Mouse (Mus musculus) splenic B cell, adult 2 months (primary cell): Measurements from ENCODE around the gene Taf5.

ENCODE experiments used
- DNase-seq: peaks from one replicate; pipeline ENCODE4 v3.0.0-alpha.2; 2011; ENCODE audit warnings: low read depth, low spot score
- H3K27me3 ChIP-seq: 2 replicates; pipeline ENCODE4 v1.6.1; 2012; ENCODE audit warnings: mild to moderate bottlenecking, low read length, moderate library complexity, mixed read lengths; ENCODE audit not compliant: control insufficient read depth, poor library complexity, insufficient read depth, severe bottlenecking
- H3K36me3 ChIP-seq: 2 replicates; pipeline ENCODE4 v1.6.1; 2012; ENCODE audit warnings: mild to moderate bottlenecking, low read length, moderate library complexity, mixed read lengths; ENCODE audit not compliant: control insufficient read depth, poor library complexity, insufficient read depth, severe bottlenecking

The Taf5 gene

DNA sequence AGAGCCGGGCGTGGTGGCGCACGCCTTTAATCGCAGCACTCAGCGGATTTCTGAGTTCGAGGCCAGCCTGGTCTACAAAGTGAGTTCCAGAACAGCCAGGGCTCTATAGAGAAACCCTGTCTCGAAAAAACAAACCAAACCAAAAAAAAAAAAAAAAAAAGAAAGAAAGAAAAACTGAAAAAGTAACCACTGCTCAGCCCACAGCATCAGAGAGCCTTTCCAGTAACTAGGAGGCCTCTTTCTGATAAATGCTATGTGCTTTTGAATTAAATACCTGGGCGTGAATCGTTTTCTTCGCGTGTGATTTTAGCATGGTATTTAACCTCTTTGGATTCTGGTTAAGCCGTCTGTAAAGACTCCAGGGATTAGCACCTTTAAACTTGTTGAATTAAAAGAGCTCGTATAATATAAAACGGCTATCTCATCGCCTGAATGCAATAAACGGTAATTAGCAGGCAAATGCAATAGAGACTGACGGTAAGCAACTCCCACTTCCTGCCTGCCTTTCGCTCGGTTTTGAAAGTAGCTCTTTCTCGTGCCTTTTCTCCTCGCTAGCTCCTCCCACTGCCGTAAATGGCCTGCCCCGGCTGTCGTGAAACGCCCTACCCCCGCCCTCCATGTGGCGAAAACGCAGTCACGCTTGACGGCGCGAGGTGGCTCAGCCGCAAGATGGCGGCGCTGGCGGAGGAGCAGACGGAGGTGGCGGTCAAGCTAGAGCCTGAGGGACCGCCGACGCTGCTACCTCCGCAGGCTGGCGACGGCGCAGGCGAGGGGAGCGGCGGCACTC lies at the start of gene Taf5:
Gene Taf5, plus strand, starts transcription at position 651 of the 787 bp plus-strand sequence.
- Histone ChIP-seq H3K27me3 (no peaks in the 10 kb centered on the region), H3K36me3 (peaks cover 5% of the 10 kb centered on the region; the same call in 1 of the 2 replicates)
- DNase-seq = peak; percentile 98

DNA sequence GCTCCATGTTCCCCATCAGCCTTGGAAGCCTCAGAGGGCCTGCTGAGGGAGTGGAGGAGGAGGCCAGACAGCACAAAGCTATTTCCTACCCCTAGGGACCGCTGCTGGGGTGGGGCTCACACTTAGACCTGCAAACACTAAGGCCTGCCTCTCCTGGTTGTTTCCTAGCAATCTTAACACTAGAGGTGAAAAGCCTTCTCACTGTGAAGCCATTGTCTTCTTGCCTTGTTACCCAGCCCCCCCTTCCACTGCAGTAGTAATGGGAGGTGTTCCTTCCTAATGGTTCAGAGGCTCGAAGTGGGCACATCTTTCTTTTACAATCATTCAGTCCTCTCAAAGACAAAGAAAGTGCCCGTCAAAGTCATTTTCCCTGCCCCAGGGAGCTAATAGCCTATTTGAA lies 49.7 kb upstream of the Taf5 start:
- DNase-seq = no peak
- Histone ChIP-seq H3K27me3 (no peaks in the 10 kb centered on the region), H3K36me3 (no peaks in the 10 kb centered on the region)

DNA sequence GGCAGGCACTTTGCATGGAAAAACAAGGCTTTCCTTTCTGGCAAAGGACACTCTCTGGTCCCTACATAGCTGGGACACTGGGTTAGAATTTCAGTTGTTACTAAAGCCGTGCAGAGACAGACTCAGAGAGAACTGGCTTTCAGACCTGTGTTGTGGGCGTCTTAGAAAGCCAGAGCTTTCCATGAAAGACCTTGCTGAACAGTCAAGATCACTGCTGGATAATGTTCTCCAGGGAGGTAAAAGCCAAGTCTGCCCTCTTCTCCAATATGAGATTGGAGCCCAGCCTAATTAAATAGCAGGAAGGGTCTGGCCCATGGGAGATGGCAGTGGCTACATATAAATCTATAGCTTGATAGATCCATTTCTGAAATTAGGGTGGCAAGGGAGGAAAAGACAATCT lies 49.2 kb upstream of the Taf5 start:
- no peaks in the 10 kb centered on the region for H3K36me3 ChIP-seq

DNA sequence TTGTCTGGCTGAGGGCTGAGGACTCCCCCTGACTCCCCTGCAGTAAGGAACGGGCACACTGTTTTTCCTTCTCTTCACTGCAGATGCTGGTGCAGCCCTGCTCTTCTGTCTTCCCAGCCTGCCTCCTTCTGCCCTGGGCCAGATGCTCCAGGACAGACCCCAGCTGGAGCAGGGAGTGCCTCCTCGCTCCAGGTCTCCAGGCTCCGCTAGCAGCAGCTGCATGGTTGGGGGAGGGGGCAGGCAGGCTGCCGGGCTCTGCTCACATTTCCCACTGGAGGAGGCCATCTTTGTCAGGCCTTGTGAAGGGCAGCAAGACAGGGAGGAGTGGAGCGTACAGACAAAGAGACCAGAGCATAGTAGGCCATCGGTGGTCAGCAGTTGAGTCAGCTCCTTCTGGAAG lies 48.2 kb upstream of the Taf5 start:
- no peak for DNase-seq
- Histone ChIP-seq H3K27me3 (no peaks in the 10 kb centered on the region), H3K36me3 (no peaks in the 10 kb centered on the region)

More for the DNA sequence above, 49.2 kb upstream of the Taf5 start:
- H3K27me3 ChIP-seq = no peaks in the 10 kb centered on the region
- no peak for DNase-seq

DNA sequence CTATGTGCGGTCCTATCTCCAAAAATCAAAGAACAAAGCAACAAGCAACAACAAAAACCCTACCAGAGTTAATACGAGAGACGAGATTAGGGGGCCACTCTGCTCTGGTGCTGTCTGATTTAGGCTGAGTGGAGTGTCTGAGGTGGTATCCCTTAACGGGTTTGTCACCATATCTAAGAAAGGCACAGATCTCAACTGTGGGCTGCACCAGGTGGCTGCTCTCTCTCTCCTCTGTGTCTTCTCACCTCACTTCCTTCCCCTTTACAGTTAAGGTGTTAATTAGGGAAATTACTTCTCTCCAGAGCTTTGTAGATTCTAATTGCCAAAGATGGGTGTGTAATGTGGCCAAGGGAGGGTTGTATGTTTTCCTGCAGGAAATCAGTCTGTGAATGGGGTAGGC lies 44.8 kb upstream of the Taf5 start:
- Histone ChIP-seq H3K27me3 (no peaks in the 10 kb centered on the region), H3K36me3 (no peaks in the 10 kb centered on the region)
- DNase-seq = no peak

DNA sequence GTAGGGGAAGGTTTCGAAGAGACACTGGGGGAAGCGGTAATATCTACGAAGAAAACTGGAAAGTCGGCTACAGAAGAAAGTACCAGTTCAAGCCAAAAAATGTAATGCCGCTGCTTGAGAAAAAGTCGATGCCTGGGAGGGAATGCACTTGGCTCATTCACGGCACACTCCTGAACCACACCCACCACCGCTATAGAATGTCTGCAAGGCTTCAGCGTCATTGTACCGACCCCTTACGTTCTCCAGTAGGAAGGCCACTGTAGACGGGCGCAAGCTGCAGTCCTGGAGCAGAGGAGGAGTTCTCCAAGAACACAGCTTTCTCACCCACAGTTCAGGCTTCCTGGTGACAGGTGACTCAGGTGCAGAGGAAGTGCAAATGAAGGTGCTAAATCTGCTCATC lies 44.0 kb upstream of the Taf5 start:
- Histone ChIP-seq H3K27me3 (no peaks in the 10 kb centered on the region), H3K36me3 (no peaks in the 10 kb centered on the region)
- DNase-seq = no peak

DNA sequence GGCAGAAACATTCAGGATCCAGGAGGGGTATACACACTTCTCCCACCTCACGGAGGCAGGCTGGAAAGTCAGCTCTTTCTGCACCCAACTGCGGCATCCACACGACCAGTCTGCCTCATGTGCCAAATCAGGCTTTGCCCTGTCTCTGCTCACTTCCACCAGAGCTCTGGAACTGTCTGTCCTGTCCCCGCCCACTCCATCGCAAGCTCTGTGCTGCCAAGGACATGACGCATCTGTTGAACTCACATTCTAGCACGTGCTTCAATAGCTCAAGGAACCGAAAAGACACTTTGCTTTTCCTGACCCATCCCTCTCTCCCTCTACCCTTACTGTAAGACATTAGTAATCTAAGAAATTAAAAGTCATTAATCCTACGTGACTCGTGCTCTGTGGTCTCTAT lies 42.6 kb upstream of the Taf5 start:
- Histone ChIP-seq H3K36me3 (no peaks in the 10 kb centered on the region), H3K27me3 (no peaks in the 10 kb centered on the region)
- DNase-seq = no peak

DNA sequence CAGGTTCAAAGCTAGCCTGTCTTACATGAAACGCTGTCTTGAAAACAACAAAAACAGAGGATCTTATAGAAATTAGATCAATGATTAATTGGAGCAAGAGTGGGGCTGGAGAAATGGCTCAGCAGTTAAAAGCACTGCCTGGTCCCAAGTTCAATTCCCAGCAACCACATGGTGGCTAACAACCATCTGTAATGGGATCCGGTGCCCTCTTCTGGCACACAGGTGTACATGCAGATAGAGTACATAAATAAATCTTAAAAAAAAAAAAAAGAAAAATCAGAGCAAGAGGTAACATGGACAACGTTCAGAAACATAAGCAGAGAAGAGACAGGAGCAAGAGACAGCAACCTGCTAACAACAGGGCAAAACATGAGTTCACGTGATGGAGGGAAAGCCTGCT lies 41.0 kb upstream of the Taf5 start:
- Histone ChIP-seq H3K36me3 (no peaks in the 10 kb centered on the region), H3K27me3 (no peaks in the 10 kb centered on the region)
- no peak for DNase-seq

DNA sequence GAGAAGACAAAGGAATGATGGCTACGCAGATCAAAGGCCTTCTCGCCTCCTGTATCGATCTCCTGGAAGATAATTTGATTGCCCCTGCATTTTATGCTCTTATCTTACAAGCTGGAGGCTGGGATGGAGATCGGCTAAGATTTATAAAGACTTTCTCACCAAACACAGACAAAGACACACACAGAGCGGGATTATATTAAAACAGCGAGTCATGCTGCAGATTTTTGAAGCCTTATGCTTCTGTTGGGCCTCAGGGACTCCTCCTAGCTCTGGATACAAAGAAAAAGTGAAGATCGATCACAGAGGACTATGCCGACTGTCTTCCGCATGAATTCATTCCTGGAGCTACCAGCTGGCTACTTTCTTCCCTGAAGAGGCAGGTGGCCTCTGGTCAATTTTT lies 37.8 kb upstream of the Taf5 start:
- H3K27me3 ChIP-seq = no peaks in the 10 kb centered on the region
- peaks cover 4% of the 10 kb centered on the region; the same call in 1 of the 2 replicates for H3K36me3 ChIP-seq
- DNase-seq = no peak

DNA sequence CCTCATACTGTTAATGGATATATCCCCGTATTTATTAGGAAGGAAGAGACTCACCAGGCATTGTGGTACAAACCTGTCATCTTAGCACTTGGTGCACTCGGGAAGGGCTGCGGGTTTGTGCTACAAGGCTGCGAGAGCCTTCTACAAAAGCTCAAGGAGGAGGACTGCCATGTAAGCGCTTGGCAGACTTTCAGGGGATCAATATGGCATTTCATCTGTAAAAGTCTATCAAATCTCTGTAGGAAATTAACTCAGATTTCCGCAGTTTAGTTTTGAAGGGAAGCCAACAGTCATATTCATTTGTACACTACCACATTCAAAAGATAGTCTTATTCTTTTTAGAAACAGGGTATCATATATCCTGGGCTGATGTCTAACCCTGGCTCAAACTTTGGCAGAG lies 35.8 kb upstream of the Taf5 start:
- H3K27me3 ChIP-seq = no peaks in the 10 kb centered on the region
- no peak for DNase-seq

DNA sequence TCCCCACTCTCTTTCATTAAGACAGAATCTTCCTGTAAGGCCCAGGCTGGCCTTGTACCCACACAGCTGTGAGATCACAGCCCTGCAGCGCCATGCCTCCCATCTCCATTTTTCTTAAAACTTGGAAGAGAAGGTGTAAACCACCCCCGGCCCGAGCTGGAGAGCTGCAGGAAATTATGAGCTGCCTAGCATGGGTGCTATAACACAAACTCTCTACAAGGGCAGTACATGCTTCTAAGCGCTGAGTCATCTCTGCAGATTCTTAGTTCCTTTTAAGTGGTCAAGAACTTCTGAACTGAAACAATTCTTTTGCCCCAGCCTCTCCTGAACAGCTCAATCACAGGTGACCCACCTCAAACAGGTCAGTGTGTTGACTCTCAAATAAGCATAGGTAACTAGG lies 32.6 kb upstream of the Taf5 start:
- no peaks in the 10 kb centered on the region for H3K27me3 ChIP-seq
- H3K36me3 ChIP-seq = peaks cover 10% of the 10 kb centered on the region; the same call in 1 of the 2 replicates
- no peak for DNase-seq

More for the DNA sequence above, 35.8 kb upstream of the Taf5 start:
- H3K36me3 ChIP-seq = peaks cover 8% of the 10 kb centered on the region; the same call in 1 of the 2 replicates

DNA sequence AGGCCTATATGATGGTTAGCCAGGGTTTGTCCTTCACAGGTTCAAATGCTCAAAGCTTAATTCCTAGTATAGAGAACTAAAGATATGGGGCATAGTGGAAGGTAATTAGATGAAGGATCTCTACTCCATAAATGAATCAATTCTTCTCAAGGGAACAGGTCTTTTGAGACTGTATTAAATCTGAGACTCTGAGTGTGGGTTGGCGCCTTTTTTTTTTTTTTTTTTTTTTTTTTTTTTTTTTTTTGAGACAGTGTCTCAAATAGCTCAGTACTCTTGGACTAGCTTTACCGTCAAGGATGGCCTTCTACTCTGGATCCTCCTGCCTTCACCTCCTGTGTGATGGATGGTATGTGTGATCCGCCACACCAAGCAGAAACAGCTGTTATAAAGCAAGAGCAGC lies 30.9 kb upstream of the Taf5 start:
- Histone ChIP-seq H3K27me3 (no peaks in the 10 kb centered on the region), H3K36me3 (peaks cover 10% of the 10 kb centered on the region; the same call in 1 of the 2 replicates)
- no peak for DNase-seq

DNA sequence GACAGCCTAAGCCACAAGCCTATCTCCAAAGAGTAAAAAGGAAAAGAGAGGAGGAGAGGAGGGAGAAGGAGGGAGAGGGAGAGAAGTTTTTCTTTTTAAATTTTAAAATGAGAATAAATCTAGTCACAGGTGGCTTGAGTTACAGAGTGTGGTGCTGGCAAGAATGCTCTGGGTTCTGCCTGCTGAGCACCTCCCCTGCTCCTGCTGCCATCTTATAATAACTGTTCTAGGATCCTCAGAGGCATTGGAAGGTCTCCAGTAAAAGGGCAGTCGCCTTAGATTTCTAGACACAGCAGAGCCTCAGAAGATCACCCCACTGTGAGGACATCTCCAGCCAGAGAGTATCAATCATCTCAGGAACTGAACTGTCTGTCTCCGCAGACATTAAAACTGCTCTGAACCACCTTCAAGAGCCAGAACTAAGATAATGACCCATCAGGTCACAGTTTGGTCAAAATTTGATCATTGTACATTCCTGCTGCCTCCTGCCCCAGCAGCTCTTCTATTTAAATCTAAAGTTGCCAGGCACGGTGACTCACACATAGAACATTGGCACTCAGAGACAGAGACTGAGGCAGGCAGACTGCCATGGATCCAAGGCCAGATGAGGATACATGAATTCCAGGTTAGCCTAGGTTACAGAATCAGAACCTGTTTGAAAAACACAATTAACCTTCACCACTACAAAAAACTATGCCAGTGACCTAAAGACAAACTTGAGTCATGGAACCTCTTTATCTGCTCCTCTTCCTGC lies 26.6 kb upstream of the Taf5 start:
- DNase-seq = no peak
- H3K27me3 ChIP-seq = no peaks in the 10 kb centered on the region
- peaks cover 5% of the 10 kb centered on the region; the same call in 1 of the 2 replicates for H3K36me3 ChIP-seq

DNA sequence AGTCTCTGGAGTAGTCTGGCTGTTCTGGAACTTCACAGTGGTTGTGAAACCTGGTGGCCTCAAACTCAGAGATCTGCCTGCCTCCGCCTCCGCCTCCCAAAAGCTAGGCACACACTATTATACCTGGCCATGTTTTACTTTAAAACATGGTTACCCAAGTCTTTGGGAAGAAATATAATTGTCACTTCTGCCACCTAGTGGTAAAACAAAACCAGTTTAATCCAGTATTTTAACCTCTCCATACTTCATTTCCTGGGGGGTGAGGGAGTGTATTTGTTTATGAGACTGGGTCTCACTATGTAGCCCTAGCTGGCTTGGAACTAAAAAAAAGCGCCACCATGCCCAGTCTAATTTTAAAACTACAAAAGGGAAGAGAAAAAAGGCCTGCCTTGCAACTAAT lies 23.9 kb upstream of the Taf5 start:
- H3K36me3 ChIP-seq = peaks cover 8% of the 10 kb centered on the region
- peak; percentile 45 for DNase-seq
- H3K27me3 ChIP-seq = no peaks in the 10 kb centered on the region

DNA sequence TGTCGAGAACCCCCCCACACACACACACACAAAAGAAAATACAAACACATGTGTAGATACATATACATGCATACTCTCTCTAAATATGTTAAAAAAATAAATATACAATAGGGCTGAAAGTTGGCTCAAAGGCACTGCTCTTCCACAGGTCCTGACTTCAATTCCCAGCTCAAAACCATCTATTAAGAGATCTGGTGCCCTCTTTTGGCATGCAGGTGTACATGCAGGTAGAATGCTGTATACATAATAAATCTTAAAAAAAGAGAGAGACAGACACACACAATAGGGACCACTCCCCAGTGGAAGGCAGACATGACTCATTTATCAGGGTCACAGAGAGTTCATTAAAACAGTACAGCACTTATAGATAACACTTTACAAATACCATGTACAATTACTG lies 21.2 kb upstream of the Taf5 start:
- H3K36me3 ChIP-seq = peaks cover 8% of the 10 kb centered on the region
- peak; percentile 19 for DNase-seq
- H3K27me3 ChIP-seq = no peaks in the 10 kb centered on the region
